Mouse (Mus musculus): Measurements from ENCODE around the gene Ptpn1. TPM values are rescaled to one million over a fixed set of nuclear protein-coding genes. Genes with fewer than 3 reads are reported as not detected.

The Ptpn1 gene
- total RNA-seq, 2 experiments from 2014 or later: 13.5 to 14.3 TPM

- peak; percentile 70 for DNase-seq
Measured at GRCm38 (mm10) chr2:168009936-168010668, 78.2 kb downstream of the Ptpn1 start, which contains the start of gene Ripor3. Gene Ripor3, minus strand, starts transcription at chr2:168010618.

DNA sequence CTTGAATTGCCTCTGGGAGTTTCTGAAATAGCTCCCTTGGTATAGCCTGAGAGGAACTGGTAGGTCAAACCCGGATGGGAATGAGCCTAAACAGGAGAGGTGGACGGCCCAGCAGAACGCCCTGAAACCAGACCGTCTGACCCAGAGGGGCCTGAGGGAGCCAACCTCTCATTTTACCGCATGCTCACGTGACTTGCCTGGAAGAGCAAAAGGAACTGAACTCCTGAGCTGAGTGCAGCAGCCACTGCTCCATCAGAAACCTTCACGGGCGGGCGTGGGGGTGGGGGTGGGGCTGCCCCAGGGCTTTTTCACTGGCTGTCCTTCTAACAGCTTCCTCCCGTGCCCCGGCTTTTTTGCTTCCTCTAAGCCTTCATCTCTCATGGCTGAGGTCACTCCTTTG is 79.0 kb downstream of the Ptpn1 start:
- no peak for DNase-seq

- peak; percentile 53 for DNase-seq
Measured at GRCm38 (mm10) chr2:168016951-168017391, 85.1 kb downstream of the Ptpn1 start.

- peak; percentile 79 for DNase-seq
Measured at GRCm38 (mm10) chr2:168019201-168019715, 87.4 kb downstream of the Ptpn1 start.

DNA sequence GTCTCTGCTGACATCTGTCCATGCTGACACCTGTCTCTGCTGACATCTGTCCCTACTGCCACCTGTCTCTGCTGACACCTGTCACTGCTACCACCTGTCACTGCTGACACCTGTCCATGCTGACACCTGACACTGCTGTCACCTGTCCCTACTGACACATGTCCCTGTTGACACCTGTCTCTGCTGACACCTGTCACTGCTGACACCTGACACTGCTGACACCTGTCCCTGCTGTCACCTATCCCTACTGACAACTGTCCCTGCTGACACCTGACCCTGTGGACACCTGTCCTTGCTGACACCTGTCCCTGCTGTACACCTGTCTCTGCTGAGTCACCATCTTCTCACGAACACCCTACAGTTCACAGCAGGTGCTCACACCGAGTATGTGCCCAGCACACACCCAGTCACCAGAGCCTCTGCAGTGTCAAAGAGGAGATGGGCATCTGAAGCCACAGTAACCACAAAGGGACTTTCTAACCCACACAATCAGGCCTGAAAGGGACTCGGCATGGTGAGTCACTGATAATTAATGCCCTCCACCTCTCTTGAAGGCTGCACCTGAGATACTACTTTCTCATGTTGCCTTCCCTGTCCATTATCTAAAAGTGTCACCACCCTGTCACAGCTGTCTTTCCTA is 92.0 kb downstream of the Ptpn1 start:
- DNase-seq: no peak

DNA sequence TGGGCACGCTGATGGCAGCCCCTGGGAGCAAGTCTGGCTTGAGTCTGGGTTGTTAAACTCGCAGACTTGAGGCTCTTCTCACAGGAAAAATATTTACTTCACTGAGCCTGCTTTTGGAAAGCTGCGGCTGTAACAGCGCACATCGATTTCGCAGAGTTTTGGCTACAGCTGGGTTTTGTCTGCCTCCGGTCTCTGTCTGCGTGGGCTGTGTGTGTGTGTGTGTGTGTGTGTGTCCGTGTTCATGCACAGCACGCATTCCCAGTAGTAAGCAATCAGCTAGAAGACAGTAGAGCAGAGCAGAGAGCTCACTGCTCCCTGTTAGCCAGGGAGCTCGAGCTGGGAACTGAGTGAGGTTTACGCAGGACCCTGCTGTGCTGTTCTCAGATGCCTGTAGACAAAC is 93.3 kb downstream of the Ptpn1 start:
- DNase-seq: peak; percentile 73

DNA sequence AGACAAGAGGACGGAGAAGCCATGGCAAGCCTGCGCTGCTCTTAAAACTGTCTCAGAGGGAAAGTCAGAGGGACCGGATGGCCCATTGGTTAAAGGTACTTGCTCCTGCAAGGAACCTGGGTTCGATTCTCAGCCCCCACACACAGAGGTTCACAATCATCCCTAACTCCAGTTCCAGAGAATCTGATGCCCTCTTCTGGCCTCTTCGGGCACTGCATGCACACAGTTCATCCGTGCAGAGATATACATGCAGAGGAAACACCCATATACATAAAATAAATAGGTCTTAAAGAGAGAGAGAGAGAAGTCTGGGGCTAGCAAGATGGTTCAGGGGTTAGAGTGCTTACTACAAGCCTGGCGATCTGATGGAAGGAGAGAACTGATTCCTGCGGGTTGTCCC is 94.0 kb downstream of the Ptpn1 start:
- no peak for DNase-seq

DNA sequence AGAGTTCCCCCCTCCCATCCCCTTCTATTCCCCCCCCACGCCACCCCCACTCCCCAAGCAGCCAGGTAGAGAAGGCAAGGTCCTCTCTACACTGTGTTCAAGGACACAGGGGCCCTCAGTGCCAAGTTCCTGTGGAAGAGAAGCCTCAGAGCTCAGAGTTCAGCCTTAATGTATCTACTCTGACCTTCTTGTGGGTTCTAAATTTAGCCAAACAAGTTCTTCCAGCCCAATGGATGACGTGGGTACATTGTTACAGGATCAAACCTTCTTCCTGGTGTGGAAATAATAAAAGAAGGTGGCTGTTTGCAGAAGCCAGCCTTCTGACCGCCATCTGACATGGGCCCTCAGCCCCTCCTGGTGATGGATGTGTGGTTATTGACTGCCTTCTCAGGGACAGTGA is 94.6 kb downstream of the Ptpn1 start:
- no peak for DNase-seq

- DNase-seq: no peak
Measured at GRCm38 (mm10) chr2:168028376-168028775, 96.5 kb downstream of the Ptpn1 start.

Other genes with a start within 250 kb of the Ptpn1 start
- 10 to 100 TPM; 93.5 to 95.6 TPM for gene Cebpb, start 243.1 kb upstream of the Ptpn1 start, total RNA-seq (2021)
- 10 to 100 TPM; 13.4 to 18.9 TPM for gene Tmem189, start 242.2 kb upstream of the Ptpn1 start, total RNA-seq (2021)
- gene Ripor3, start 78.6 kb downstream of the Ptpn1 start, total RNA-seq (2021): 1 to 10 TPM in 1 of 2 experiments, under 1 TPM in 1; 0.75 to 1.5 TPM
- gene Pard6b, start 148.9 kb downstream of the Ptpn1 start, total RNA-seq (2021): under 1 TPM; 0.43 to 0.62 TPM